In the genomic region with DNA sequence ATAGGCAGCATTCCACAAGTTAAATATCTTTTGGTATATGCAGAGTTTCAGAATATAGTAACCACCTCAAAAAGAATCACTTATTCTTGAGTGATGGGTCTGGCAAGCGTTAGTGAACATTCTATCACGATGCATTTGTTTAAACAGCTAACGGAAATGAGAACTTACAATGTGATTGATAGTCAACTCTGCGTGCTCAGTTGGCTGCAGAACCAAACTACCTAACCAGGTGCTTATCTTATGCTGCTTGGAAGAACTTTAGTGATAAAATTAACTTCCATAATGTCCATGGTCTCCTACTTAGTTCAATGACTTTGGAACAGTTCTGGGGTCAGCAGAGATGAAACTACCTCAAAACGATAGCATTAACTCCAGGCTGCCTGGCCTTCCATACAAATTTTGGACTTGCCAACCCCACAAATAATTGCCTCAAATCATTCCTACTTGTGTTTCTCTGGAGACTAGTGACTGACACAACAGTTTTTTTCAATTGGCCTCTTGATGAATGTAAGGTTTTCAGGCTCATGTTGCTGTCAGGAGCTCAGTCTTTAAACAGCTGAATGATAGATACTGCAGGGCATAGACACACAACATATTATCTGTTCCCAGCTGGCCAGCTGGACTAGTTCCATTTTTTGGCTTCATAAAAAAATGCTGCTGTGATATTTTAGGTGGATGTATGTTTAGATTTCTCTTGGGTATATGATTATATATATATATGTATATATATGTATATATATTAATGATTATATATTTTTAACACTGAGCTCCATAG, we compare ENCODE assay signal across 19 mouse cellular contexts. TPM values are rescaled to one million over a fixed set of nuclear protein-coding genes. Genes with fewer than 3 reads are reported as not detected.
DNase-seq lines count a peak whose midpoint lies in the region; ATAC-seq and TF ChIP-seq lines count a peak whose summit lies in the region.
"Had no signal": no experiment of that assay in that cellular context is flagged by ENCODE, and none has a peak within 500 bp of the region (broad histone marks: within the 10 kb centered on the region; RNA-seq: fewer than 3 reads in every experiment).

No protein-coding gene starts in this region.

- no peak for DNase-seq in forebrain, embryonic 10.5 days (ENCODE audit: extremely low spot score, low spot score)
- DNase-seq in kidney, postnatal 36 days, result no peak
- no peak for DNase-seq in stomach, postnatal 0 days (ENCODE audit: low spot score)
- DNase-seq in right cerebral cortex, postnatal 25 days, result no peak
- DNase-seq: B cell, adult 2 months; cerebellum, adult 2 months; cerebellum, postnatal 36 days; gastrocnemius, postnatal 14 days; thymus, postnatal 14 days had no signal

- H3K9ac ChIP-seq in forebrain, embryonic 15.5 days (replicated peaks), result no peak overlapping the region
- H3K9ac ChIP-seq in kidney, embryonic 15.5 days, result no peak overlapping the region
- no peak overlapping the region for H3K9ac ChIP-seq in stomach, embryonic 15.5 days
- no peak overlapping the region for H3K9ac ChIP-seq in stomach, postnatal 0 days (ENCODE audit: low read length)
- H3K9ac ChIP-seq in stomach, embryonic 16.5 days (ENCODE audit: low read length), result no peak overlapping the region; the same call in 1 of the 2 replicates
- H3K9ac ChIP-seq: intestine, embryonic 15.5 days; midbrain, embryonic 15.5 days had no signal

- no peak overlapping the region for H3K4me2 ChIP-seq in forebrain, embryonic 15.5 days (replicated peaks)
- no peak overlapping the region for H3K4me2 ChIP-seq in kidney, embryonic 15.5 days
- no peak overlapping the region for H3K4me2 ChIP-seq in stomach, embryonic 15.5 days
- H3K4me2 ChIP-seq in stomach, postnatal 0 days (replicated peaks; ENCODE audit: low read depth), result no peak overlapping the region
- no peak overlapping the region for H3K4me2 ChIP-seq in stomach, embryonic 16.5 days (ENCODE audit: low read depth, low read length)
- H3K4me2 ChIP-seq: hindbrain, embryonic 13.5 days; intestine, embryonic 15.5 days; midbrain, embryonic 15.5 days had no signal

- H3K36me3 ChIP-seq in forebrain, embryonic 15.5 days, result peaks cover 21% of the 10 kb centered on the region
- peaks cover 34% of the 10 kb centered on the region for H3K36me3 ChIP-seq in forebrain, embryonic 10.5 days (replicated peaks)
- peaks cover 30% of the 10 kb centered on the region for H3K36me3 ChIP-seq in kidney, embryonic 15.5 days
- H3K36me3 ChIP-seq in stomach, embryonic 15.5 days, result peaks cover 21% of the 10 kb centered on the region
- peaks cover 7% of the 10 kb centered on the region for H3K36me3 ChIP-seq in stomach, postnatal 0 days (ENCODE audit: control insufficient read depth, insufficient read depth, low read length)
- H3K36me3 ChIP-seq in stomach, embryonic 16.5 days (ENCODE audit: control insufficient read depth, insufficient read depth, low read length), result peaks cover 18% of the 10 kb centered on the region

- H3K4me1 ChIP-seq in forebrain, embryonic 15.5 days, result peaks cover 68% of the 10 kb centered on the region
- H3K4me1 ChIP-seq in forebrain, embryonic 10.5 days, result peaks cover 33% of the 10 kb centered on the region
- H3K4me1 ChIP-seq in kidney, embryonic 15.5 days, result peaks cover 29% of the 10 kb centered on the region
- peaks cover 26% of the 10 kb centered on the region for H3K4me1 ChIP-seq in stomach, embryonic 15.5 days
- peaks cover 3% of the 10 kb centered on the region; the same call in 1 of the 2 replicates for H3K4me1 ChIP-seq in stomach, postnatal 0 days (replicated peaks; ENCODE audit: control insufficient read depth, insufficient read depth)
- peaks cover 39% of the 10 kb centered on the region for H3K4me1 ChIP-seq in stomach, embryonic 16.5 days (ENCODE audit: control insufficient read depth, insufficient read depth, low read length)

- WGBS in forebrain, embryonic 15.5 days, result 58% methylated on average over 5 of the region's 5 CpGs
- WGBS in forebrain, embryonic 10.5 days, result 91% methylated on average over 5 of the region's 5 CpGs
- 71% methylated on average over 5 of the region's 5 CpGs for WGBS in kidney, embryonic 15.5 days
- 27% methylated on average over 5 of the region's 5 CpGs for WGBS in stomach, embryonic 15.5 days
- 14% methylated on average over 5 of the region's 5 CpGs for WGBS in stomach, postnatal 0 days
- 28% methylated on average over 5 of the region's 5 CpGs for WGBS in stomach, embryonic 16.5 days

- no peak for ATAC-seq in forebrain, embryonic 15.5 days (replicated peaks)
- no peak for ATAC-seq in kidney, embryonic 15.5 days (replicated peaks; ENCODE audit: low FRiP score)
- no peak for ATAC-seq in stomach, embryonic 15.5 days (ENCODE audit: insufficient read depth, low FRiP score, low read depth)
- no peak for ATAC-seq in stomach, postnatal 0 days (ENCODE audit: low FRiP score, low TSS enrichment)
- no peak for ATAC-seq in stomach, embryonic 16.5 days (ENCODE audit: insufficient read depth, low FRiP score)
- ATAC-seq: midbrain, embryonic 15.5 days had no signal

- H3K9me3 ChIP-seq in forebrain, embryonic 15.5 days, result no peaks in the 10 kb centered on the region
- H3K9me3 ChIP-seq in forebrain, embryonic 10.5 days, result no peaks in the 10 kb centered on the region
- H3K9me3 ChIP-seq in kidney, embryonic 15.5 days (replicated peaks), result no peaks in the 10 kb centered on the region
- H3K9me3 ChIP-seq in stomach, embryonic 15.5 days, result no peaks in the 10 kb centered on the region
- no peaks in the 10 kb centered on the region for H3K9me3 ChIP-seq in stomach, postnatal 0 days (ENCODE audit: control insufficient read depth, low read length)
- no peaks in the 10 kb centered on the region for H3K9me3 ChIP-seq in stomach, embryonic 16.5 days (replicated peaks; ENCODE audit: control insufficient read depth, low read length)
- H3K9me3 ChIP-seq: hindbrain, embryonic 13.5 days; intestine, embryonic 15.5 days; midbrain, embryonic 15.5 days had no signal

- TF ChIP-seq CTCF in stomach, postnatal 0 days (IDR thresholded peaks at IDR 0.05; ENCODE audit: low read depth), result no peak

- no peaks in the 10 kb centered on the region for H3K27me3 ChIP-seq in forebrain, embryonic 15.5 days
- no peaks in the 10 kb centered on the region for H3K27me3 ChIP-seq in forebrain, embryonic 10.5 days (ENCODE audit: poor library complexity, severe bottlenecking)
- H3K27me3 ChIP-seq in kidney, embryonic 15.5 days, result no peaks in the 10 kb centered on the region
- no peaks in the 10 kb centered on the region for H3K27me3 ChIP-seq in stomach, embryonic 15.5 days (replicated peaks)
- no peaks in the 10 kb centered on the region for H3K27me3 ChIP-seq in stomach, postnatal 0 days (ENCODE audit: control insufficient read depth, insufficient read depth, low read length)
- no peaks in the 10 kb centered on the region for H3K27me3 ChIP-seq in stomach, embryonic 16.5 days (ENCODE audit: control insufficient read depth, insufficient read depth, low read length)
- H3K27me3 ChIP-seq: hindbrain, embryonic 13.5 days; intestine, embryonic 15.5 days; midbrain, embryonic 15.5 days had no signal

- TF ChIP-seq EP300 in stomach, postnatal 0 days (optimal IDR thresholded peaks at IDR 0.05), result no peak

- H3K27ac ChIP-seq in forebrain, embryonic 15.5 days (replicated peaks), result peak overlapping the region; percentile 79
- H3K27ac ChIP-seq in forebrain, embryonic 10.5 days, result no peak overlapping the region
- H3K27ac ChIP-seq in kidney, embryonic 15.5 days, result 0 out of 2 replicates have a peak overlapping the region, but pooled peaks have one; percentile 24
- 0 out of 2 replicates have a peak overlapping the region, but pooled peaks have one; percentile 5 for H3K27ac ChIP-seq in stomach, embryonic 15.5 days
- H3K27ac ChIP-seq in stomach, postnatal 0 days (replicated peaks), result no peak overlapping the region
- peak overlapping the region; percentile 46; the same call in 1 of the 2 replicates for H3K27ac ChIP-seq in stomach, embryonic 16.5 days (ENCODE audit: low read length)
- H3K27ac ChIP-seq: hindbrain, embryonic 13.5 days; intestine, embryonic 15.5 days; midbrain, embryonic 15.5 days had no signal

- H3K4me3 ChIP-seq in forebrain, embryonic 15.5 days, result no peak overlapping the region
- H3K4me3 ChIP-seq in forebrain, embryonic 10.5 days, result no peak overlapping the region
- H3K4me3 ChIP-seq in kidney, embryonic 15.5 days (replicated peaks), result no peak overlapping the region
- H3K4me3 ChIP-seq in stomach, embryonic 15.5 days (replicated peaks), result no peak overlapping the region
- no peak overlapping the region for H3K4me3 ChIP-seq in stomach, postnatal 0 days (ENCODE audit: low read depth, low read length)
- H3K4me3 ChIP-seq in stomach, embryonic 16.5 days (replicated peaks; ENCODE audit: low read length), result no peak overlapping the region
- H3K4me3 ChIP-seq: erythroblast, embryonic 14.5 days; hindbrain, embryonic 13.5 days; intestine, embryonic 15.5 days; midbrain, embryonic 15.5 days had no signal

RNA-seq across cellular contexts. Expression of a gene that starts 6.9 kb away (rescaled TPM):
- 11.5 and 12.2 TPM in 2 replicates for polyA plus RNA-seq in forebrain, embryonic 15.5 days (2015; fragmentation: Nextera tagmentation; extraction: Ambion mirVana)
- 10.9 and 11.4 TPM in 2 replicates for polyA plus RNA-seq in forebrain, embryonic 10.5 days (2016; fragmentation: Nextera tagmentation; extraction: Ambion mirVana)
- polyA plus RNA-seq in kidney, embryonic 15.5 days (2015; fragmentation: Nextera tagmentation; extraction: Ambion mirVana), result 18.8 and 19.4 TPM in 2 replicates
- polyA plus RNA-seq in stomach, embryonic 15.5 days (2015; fragmentation: Nextera tagmentation; extraction: Ambion mirVana), result 19.3 and 19.7 TPM in 2 replicates
- 11.0 and 11.8 TPM in 2 replicates for polyA plus RNA-seq in stomach, postnatal 0 days (2015; fragmentation: Nextera tagmentation; extraction: Ambion mirVana)
- 25.1 and 25.7 TPM in 2 replicates for polyA plus RNA-seq in stomach, embryonic 16.5 days (2015; fragmentation: Nextera tagmentation; extraction: Ambion mirVana)

RNA-seq across cellular contexts. Expression of a gene that starts 17.9 kb away (rescaled TPM):
- not detected in 2 replicates for polyA plus RNA-seq in forebrain, embryonic 15.5 days (2015; fragmentation: Nextera tagmentation; extraction: Ambion mirVana)
- not detected in 2 replicates for polyA plus RNA-seq in forebrain, embryonic 10.5 days (2016; fragmentation: Nextera tagmentation; extraction: Ambion mirVana)
- polyA plus RNA-seq in kidney, embryonic 15.5 days (2015; fragmentation: Nextera tagmentation; extraction: Ambion mirVana), result not detected in 2 replicates
- polyA plus RNA-seq in stomach, embryonic 15.5 days (2015; fragmentation: Nextera tagmentation; extraction: Ambion mirVana), result not detected in 2 replicates
- not detected in 2 replicates for polyA plus RNA-seq in stomach, postnatal 0 days (2015; fragmentation: Nextera tagmentation; extraction: Ambion mirVana)
- not detected in 2 replicates for polyA plus RNA-seq in stomach, embryonic 16.5 days (2015; fragmentation: Nextera tagmentation; extraction: Ambion mirVana)
- polyA plus RNA-seq: cerebellum, adult 2 months; erythroblast, embryonic 14.5 days; hindbrain, embryonic 13.5 days; intestine, embryonic 15.5 days; kidney, postnatal 0 days; liver, adult 2 months; midbrain, embryonic 15.5 days had no signal

RNA-seq across cellular contexts. Expression of a gene that starts 43.0 kb away (rescaled TPM):
- 8.1 and 8.9 TPM in 2 replicates for polyA plus RNA-seq in forebrain, embryonic 15.5 days (2015; fragmentation: Nextera tagmentation; extraction: Ambion mirVana)
- polyA plus RNA-seq in forebrain, embryonic 10.5 days (2016; fragmentation: Nextera tagmentation; extraction: Ambion mirVana), result 13.4 and 14.6 TPM in 2 replicates
- polyA plus RNA-seq in kidney, embryonic 15.5 days (2015; fragmentation: Nextera tagmentation; extraction: Ambion mirVana), result 11.7 and 12.4 TPM in 2 replicates
- polyA plus RNA-seq in stomach, embryonic 15.5 days (2015; fragmentation: Nextera tagmentation; extraction: Ambion mirVana), result 10.0 and 10.9 TPM in 2 replicates
- 6.0 and 6.5 TPM in 2 replicates for polyA plus RNA-seq in stomach, postnatal 0 days (2015; fragmentation: Nextera tagmentation; extraction: Ambion mirVana)
- 11.6 and 12.6 TPM in 2 replicates for polyA plus RNA-seq in stomach, embryonic 16.5 days (2015; fragmentation: Nextera tagmentation; extraction: Ambion mirVana)

RNA-seq across cellular contexts. Expression of a gene that starts 49.1 kb away (rescaled TPM):
- polyA plus RNA-seq in forebrain, embryonic 15.5 days (2015; fragmentation: Nextera tagmentation; extraction: Ambion mirVana), result 25.4 and 25.7 TPM in 2 replicates
- 9.8 and 10.5 TPM in 2 replicates for polyA plus RNA-seq in forebrain, embryonic 10.5 days (2016; fragmentation: Nextera tagmentation; extraction: Ambion mirVana)
- 28.1 and 30.2 TPM in 2 replicates for polyA plus RNA-seq in kidney, embryonic 15.5 days (2015; fragmentation: Nextera tagmentation; extraction: Ambion mirVana)
- polyA plus RNA-seq in stomach, embryonic 15.5 days (2015; fragmentation: Nextera tagmentation; extraction: Ambion mirVana), result 29.8 and 33.5 TPM in 2 replicates
- polyA plus RNA-seq in stomach, postnatal 0 days (2015; fragmentation: Nextera tagmentation; extraction: Ambion mirVana), result 21.1 and 22.7 TPM in 2 replicates
- polyA plus RNA-seq in stomach, embryonic 16.5 days (2015; fragmentation: Nextera tagmentation; extraction: Ambion mirVana), result 27.9 and 29.9 TPM in 2 replicates

Comparison
In these comparisons a context has a peak if more than half of its experiments do, and no peak if none do; other contexts are left out.
1. H3K27ac ChIP-seq: peak in forebrain, embryonic 15.5 days (single experiment), kidney, embryonic 15.5 days (single experiment), stomach, embryonic 15.5 days (single experiment) and stomach, embryonic 16.5 days (single experiment); none in forebrain, embryonic 10.5 days (single experiment) and stomach, postnatal 0 days (single experiment).